Mouse (Mus musculus) embryo, embryonic 10.5 days (tissue): ENCODE measurements around the gene Mtnr1a.

Source experiments
- DNase-seq: peaks from one replicate; pipeline ENCODE4 v3.0.0-alpha.2; 2015; ENCODE audit warnings: low spot score

Mtnr1a gene

GRCm38 (mm10) chr8:45109371-45110063 lies 40.6 kb downstream of the Mtnr1a start:
- DNase-seq = peak; percentile 25

DNA sequence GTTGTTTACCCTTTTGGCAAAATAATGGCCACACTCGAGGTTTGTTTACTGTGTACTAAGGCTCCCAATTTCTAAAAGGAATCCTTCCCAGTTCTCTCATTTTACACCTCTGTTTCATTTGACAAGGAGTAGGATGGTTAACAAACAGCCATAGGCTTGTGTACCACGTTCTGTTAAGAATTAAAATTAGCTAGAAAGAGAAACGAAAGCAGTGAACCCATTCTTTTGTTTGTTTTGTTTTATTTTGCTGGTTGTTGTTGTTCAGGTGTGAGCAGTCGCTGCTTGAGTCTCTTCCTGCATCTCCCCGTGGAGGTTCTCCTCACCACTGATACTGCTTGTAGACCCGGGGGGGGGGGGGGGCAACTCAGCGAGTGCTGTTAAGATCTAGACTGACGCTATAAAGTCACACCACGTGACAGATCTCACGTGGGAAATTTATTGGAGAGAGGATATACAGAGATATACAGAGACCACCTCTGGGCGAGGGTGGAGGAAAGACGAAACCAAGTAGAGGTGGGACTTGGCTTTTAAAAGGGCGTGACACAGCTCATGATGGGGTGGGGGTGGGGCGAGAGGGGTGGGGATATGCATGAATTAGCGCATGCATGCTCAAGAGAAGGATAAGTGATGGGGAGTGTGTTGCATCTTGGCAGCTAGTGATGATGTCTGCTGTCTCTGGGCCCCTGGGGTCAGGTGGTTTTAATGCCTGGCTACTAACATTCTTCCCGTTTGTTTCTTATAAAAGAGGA lies 41.3 kb downstream of the Mtnr1a start:
- DNase-seq = no peak

GRCm38 (mm10) chr8:45110813-45111104 lies 41.8 kb downstream of the Mtnr1a start:
- DNase-seq = no peak

GRCm38 (mm10) chr8:45111820-45112219 lies 42.9 kb downstream of the Mtnr1a start:
- no peak for DNase-seq

DNA sequence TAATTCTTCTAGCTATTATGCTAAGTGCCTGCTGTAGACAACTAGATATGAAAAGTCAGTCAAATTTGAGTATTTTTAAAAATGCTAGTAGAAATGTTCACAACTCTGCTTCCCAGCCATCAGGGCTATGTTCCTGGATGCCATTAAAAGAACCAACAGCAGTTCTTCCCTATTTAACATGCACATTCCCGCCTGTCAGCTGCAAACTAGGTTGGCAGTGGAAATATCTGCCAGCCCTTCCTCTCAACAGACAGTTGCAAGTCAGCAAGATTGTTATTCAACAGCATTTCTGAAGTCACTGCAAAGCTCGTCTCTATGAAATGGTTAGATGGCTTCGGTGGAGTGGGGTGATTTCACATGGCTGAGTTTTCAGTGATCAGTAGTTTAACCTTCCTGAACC lies 48.7 kb downstream of the Mtnr1a start:
- DNase-seq = no peak

GRCm38 (mm10) chr8:45125680-45126079 lies 56.7 kb downstream of the Mtnr1a start:
- no peak for DNase-seq
